Mouse (Mus musculus): ENCODE data around the gene Spib.

Spib gene

GRCm38 (mm10) chr7:44488545-44488944 lies 43.3 kb downstream of the Spib start:
- in situ Hi-C loops (cut with MboI; ENCODE audit: low sequenced_read_pairs) = no loop called here

GRCm38 (mm10) chr7:44487936-44488335 lies 43.9 kb downstream of the Spib start:
- in situ Hi-C loops (cut with MboI; ENCODE audit: low sequenced_read_pairs) = no loop called here

- in situ Hi-C loops (cut with MboI; ENCODE audit: low sequenced_read_pairs) = no loop called here
These were observed 44.8 kb downstream of the Spib start for GRCm38 (mm10) chr7:44486927-44487575.

GRCm38 (mm10) chr7:44485572-44486195 lies 46.2 kb downstream of the Spib start:
- in situ Hi-C loops (cut with MboI; ENCODE audit: low sequenced_read_pairs) = no loop called here

- in situ Hi-C loops (cut with MboI; ENCODE audit: low sequenced_read_pairs) = no loop called here
These were observed 46.9 kb downstream of the Spib start for GRCm38 (mm10) chr7:44484841-44485571.

DNA sequence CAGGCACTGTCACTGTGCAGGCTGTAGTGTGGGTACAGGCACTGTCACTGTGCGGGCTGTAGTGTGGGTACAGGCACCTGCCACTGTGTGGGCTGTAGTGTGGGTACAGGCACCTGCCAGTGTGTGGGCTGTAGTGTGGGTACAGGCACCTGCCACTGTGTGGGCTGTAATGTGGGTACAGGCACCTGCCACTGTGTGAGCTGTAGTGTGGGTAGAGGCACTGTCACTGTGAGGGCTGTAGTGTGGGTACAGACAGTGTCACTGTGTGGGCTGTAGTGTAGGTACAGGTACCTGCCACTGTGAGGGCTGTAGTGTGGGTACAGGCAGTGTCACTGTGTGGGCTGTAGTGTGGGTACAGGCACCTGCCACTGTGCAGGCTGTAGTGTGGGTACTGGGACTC lies 47.8 kb downstream of the Spib start:
- in situ Hi-C loops (cut with MboI; ENCODE audit: low sequenced_read_pairs) = no loop called here

DNA sequence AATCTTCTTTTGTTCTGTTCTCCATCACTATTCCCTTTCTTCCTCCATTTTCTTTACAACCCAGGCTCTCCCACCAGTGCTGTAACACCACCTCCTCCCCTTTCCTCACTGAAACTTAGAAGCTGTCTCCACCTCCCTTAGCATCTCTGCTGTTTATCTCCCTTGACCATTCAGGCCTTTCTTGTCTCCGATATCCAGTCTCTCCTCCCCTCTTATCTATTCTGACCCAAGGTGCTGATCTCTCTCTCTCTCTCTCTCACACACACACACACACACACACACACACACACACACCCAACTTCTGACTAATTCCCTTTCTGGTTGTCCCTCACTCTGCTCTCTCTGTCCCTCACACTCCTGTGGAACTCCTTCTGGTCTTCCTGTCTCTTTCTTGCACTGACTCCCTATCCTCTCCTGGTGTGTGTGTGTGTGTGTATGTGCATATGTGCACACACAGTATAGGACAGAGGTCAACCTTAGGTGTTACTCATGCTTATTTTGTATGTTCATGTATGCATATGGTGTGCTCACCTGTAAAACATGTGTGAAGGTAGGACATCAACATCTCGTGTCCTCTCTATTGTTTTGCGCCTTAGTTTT lies 48.9 kb downstream of the Spib start:
- in situ Hi-C loops (cut with MboI; ENCODE audit: low sequenced_read_pairs) = no loop called here
